Mouse (Mus musculus) spleen, embryonic (tissue): ENCODE measurements around the gene Cntn4.

ENCODE experiments used
- CTCF ChIA-PET: fragments of 350-600 bp; sonication (Branson Sonifier 250); formaldehyde crosslinking; loops from one replicate; lab custom pipeline; 2022; lab: Charles Lee

Cntn4 gene

GRCm38 (mm10) chr6:106645496-106646211, 968.2 kb downstream of the Cntn4 start:
- CTCF ChIA-PET: interaction anchor here (0.6 kb wide), 1 partner anchor 1246 kb away, joined by 5 read pairs; no protein-coding TSS in a partner anchor

- CTCF ChIA-PET: no interaction called here
These were observed 969.5 kb downstream of the Cntn4 start for GRCm38 (mm10) chr6:106646945-106647344.

GRCm38 (mm10) chr6:106663780-106664651, 986.6 kb downstream of the Cntn4 start:
- CTCF ChIA-PET: interaction anchor here (0.5 kb wide), 1 partner anchor 89 kb away, joined by 10 read pairs; no protein-coding TSS in a partner anchor

- CTCF ChIA-PET: no interaction called here
These were observed 998.1 kb downstream of the Cntn4 start for GRCm38 (mm10) chr6:106675581-106675980.

- CTCF ChIA-PET: no interaction called here
These were observed 1024.5 kb downstream of the Cntn4 start for GRCm38 (mm10) chr6:106701931-106702330.

- CTCF ChIA-PET: no interaction called here
These were observed 1028.1 kb downstream of the Cntn4 start for GRCm38 (mm10) chr6:106705506-106706035.

GRCm38 (mm10) chr6:106725642-106726041, 1048.2 kb downstream of the Cntn4 start:
- CTCF ChIA-PET: no interaction called here

- CTCF ChIA-PET: no interaction called here
These were observed 1048.6 kb downstream of the Cntn4 start for GRCm38 (mm10) chr6:106726078-106726477.

GRCm38 (mm10) chr6:106727703-106728102, 1050.2 kb downstream of the Cntn4 start:
- CTCF ChIA-PET: interaction anchor here (0.7 kb wide), 1 partner anchor 26 kb away, joined by 3 read pairs; no protein-coding TSS in a partner anchor

- CTCF ChIA-PET: no interaction called here
These were observed 1052.3 kb downstream of the Cntn4 start for GRCm38 (mm10) chr6:106729682-106730314.

GRCm38 (mm10) chr6:106732563-106732962, 1055.1 kb downstream of the Cntn4 start:
- CTCF ChIA-PET: no interaction called here

- CTCF ChIA-PET: no interaction called here
These were observed 1060.8 kb downstream of the Cntn4 start for GRCm38 (mm10) chr6:106738229-106738628.

- CTCF ChIA-PET: interaction anchor here (0.6 kb wide), 1 partner anchor 8 kb away, joined by 4 read pairs; no protein-coding TSS in a partner anchor
These were observed 1062.9 kb downstream of the Cntn4 start for GRCm38 (mm10) chr6:106740244-106740825.

- CTCF ChIA-PET: no interaction called here
These were observed 1066.2 kb downstream of the Cntn4 start for GRCm38 (mm10) chr6:106743556-106744233.

GRCm38 (mm10) chr6:106745673-106746394, 1068.4 kb downstream of the Cntn4 start:
- CTCF ChIA-PET: interaction anchor here (0.8 kb wide), 1 partner anchor 26 kb away, joined by 3 read pairs; no protein-coding TSS in a partner anchor

GRCm38 (mm10) chr6:106747251-106747650, 1069.8 kb downstream of the Cntn4 start:
- CTCF ChIA-PET: no interaction called here

- CTCF ChIA-PET: no interaction called here
These were observed 1070.3 kb downstream of the Cntn4 start for GRCm38 (mm10) chr6:106747804-106748203.
